Mouse (Mus musculus) liver, adult 2 months (tissue): Measurements from ENCODE around the gene Rabl2.

Experiments used
- CTCF ChIP-seq: fragments of 200-500 bp; IDR thresholded peaks from 2 replicates; pipeline ENCODE4 v1.5.1; 2011; ENCODE audit warnings: low read depth, low read length, control low read depth
- POLR2A ChIP-seq: fragments of 200-500 bp; IDR thresholded peaks from 2 replicates; pipeline ENCODE4 v1.6.1; 2011; ENCODE audit warnings: low read length, control low read depth; ENCODE audit not compliant: insufficient read depth; ENCODE audit errors: extremely low read depth

- TF ChIP-seq CTCF = no peak
- TF ChIP-seq POLR2A = no peak
Measured at GRCm38 (mm10) chr15:89550506-89550905, 41.2 kb downstream of the Rabl2 start.
